Mouse (Mus musculus) C2C12 (cell line): Measurements from ENCODE around the gene Olfr556.

ENCODE experiments used
- CEBPB ChIP-seq: IDR thresholded peaks from one replicate; pipeline ENCODE4 v1.6.1; 2011; ENCODE audit warnings: low read depth, mild to moderate bottlenecking, control low read depth, moderate library complexity
- CTCF ChIP-seq: IDR thresholded peaks from one replicate; pipeline ENCODE4 v1.5.1; 2011; ENCODE audit not compliant: control insufficient read depth, insufficient read depth, insufficient read length
- MYOD1 ChIP-seq: IDR thresholded peaks from one replicate; pipeline ENCODE4 v1.6.1; 2011; ENCODE audit warnings: low read depth; ENCODE audit not compliant: control insufficient read depth, insufficient read length

GRCm38 (mm10) chr7:102618118-102618517 lies 46.6 kb upstream of the Olfr556 start, which contains the start of gene Olfr553:
- no peak for TF ChIP-seq CTCF
- TF ChIP-seq CEBPB = no peak
- no peak for TF ChIP-seq MYOD1
